Mouse (Mus musculus) thymus, adult 2 months (tissue): ENCODE results near the gene Dna2.

ENCODE experiments used
- CTCF ChIP-seq: fragments of 200-500 bp; IDR thresholded peaks from 2 replicates; pipeline ENCODE4 v1.5.1; 2012; ENCODE audit warnings: mild to moderate bottlenecking, control low read depth, low read length, moderate library complexity, borderline replicate concordance; ENCODE audit not compliant: control insufficient read depth, poor library complexity, insufficient read depth; ENCODE audit errors: extremely low read depth
- POLR2A ChIP-seq: fragments of 200-500 bp; IDR thresholded peaks from 2 replicates; pipeline ENCODE4 v1.6.1; 2012; ENCODE audit warnings: mild to moderate bottlenecking, low read length, control low read depth, moderate library complexity; ENCODE audit not compliant: control insufficient read depth, poor library complexity, insufficient read depth; ENCODE audit errors: extremely low read depth

- TF ChIP-seq CTCF (no peak), POLR2A (no peak)
These were observed 74.9 kb downstream of the Dna2 start for GRCm38 (mm10) chr10:63021702-63022101.
